ENCODE assay signal across 9 mouse cellular contexts in genomic region chr4:115952758-115953157, GRCm38 (mm10). TPM values are rescaled to one million over a fixed set of nuclear protein-coding genes. Genes with fewer than 3 reads are reported as not detected.
DNase-seq lines count a peak whose midpoint lies in the region; ATAC-seq lines count a peak whose summit lies in the region.
"Had no signal": no experiment of that assay in that cellular context is flagged by ENCODE, and none has a peak within 500 bp of the region (broad histone marks: within the 10 kb centered on the region; RNA-seq: fewer than 3 reads in every experiment).

No protein-coding gene starts in this region.

- no peaks in the 10 kb centered on the region for H3K36me3 ChIP-seq in forebrain, embryonic 10.5 days (replicated peaks)
- H3K36me3 ChIP-seq in forebrain, embryonic 12.5 days (replicated peaks), result no peaks in the 10 kb centered on the region
- H3K36me3 ChIP-seq in embryonic facial prominence, embryonic 10.5 days (replicated peaks), result no peaks in the 10 kb centered on the region
- no peaks in the 10 kb centered on the region for H3K36me3 ChIP-seq in kidney, embryonic 14.5 days (ENCODE audit: control insufficient read depth, insufficient read depth, low read length)

- peak; percentile 70 for DNase-seq in forebrain, embryonic 10.5 days (ENCODE audit: extremely low spot score, low spot score)
- peak; percentile 61 for DNase-seq in 416B (ENCODE audit: low read depth)
- DNase-seq in adrenal gland, adult 8-10 months, result peak; percentile 19
- peak; percentile 74 for DNase-seq in embryonic facial prominence, embryonic 10.5 days (ENCODE audit: low spot score)
- DNase-seq in lung, adult 18-20 months, result peak; percentile 37 to 48
- DNase-seq in right cerebral cortex, postnatal 14 days, result peak; percentile 68

- no peak overlapping the region for H3K9ac ChIP-seq in forebrain, embryonic 12.5 days
- no peak overlapping the region for H3K9ac ChIP-seq in kidney, embryonic 14.5 days (ENCODE audit: low read depth, low read length)

- no peak overlapping the region for H3K27ac ChIP-seq in forebrain, embryonic 10.5 days
- no peak overlapping the region for H3K27ac ChIP-seq in forebrain, embryonic 12.5 days
- no peak overlapping the region for H3K27ac ChIP-seq in embryonic facial prominence, embryonic 10.5 days (replicated peaks)
- no peak overlapping the region for H3K27ac ChIP-seq in kidney, embryonic 14.5 days (ENCODE audit: low read depth, low read length)

- 10% methylated on average over 6 of the region's 6 CpGs for WGBS in forebrain, embryonic 10.5 days
- 11% methylated on average over 6 of the region's 6 CpGs for whole genome bisulfite sequencing in forebrain, embryonic 12.5 days
- WGBS in embryonic facial prominence, embryonic 10.5 days, result 16% methylated on average over 6 of the region's 6 CpGs
- WGBS in kidney, embryonic 14.5 days, result 17% methylated on average over 6 of the region's 6 CpGs

- no peak overlapping the region for H3K4me3 ChIP-seq in forebrain, embryonic 10.5 days
- no peak overlapping the region for H3K4me3 ChIP-seq in forebrain, embryonic 12.5 days (replicated peaks)
- H3K4me3 ChIP-seq in embryonic facial prominence, embryonic 10.5 days, result no peak overlapping the region
- no peak overlapping the region for H3K4me3 ChIP-seq in kidney, embryonic 14.5 days (ENCODE audit: low read length)

- peaks cover 100% of the 10 kb centered on the region for H3K27me3 ChIP-seq in forebrain, embryonic 10.5 days (ENCODE audit: poor library complexity, severe bottlenecking)
- peaks cover 98% of the 10 kb centered on the region for H3K27me3 ChIP-seq in forebrain, embryonic 12.5 days
- peaks cover 100% of the 10 kb centered on the region for H3K27me3 ChIP-seq in embryonic facial prominence, embryonic 10.5 days (replicated peaks; ENCODE audit: low read depth, poor library complexity, severe bottlenecking)
- H3K27me3 ChIP-seq in kidney, embryonic 14.5 days (ENCODE audit: control insufficient read depth, insufficient read depth, low read length), result peaks cover 95% of the 10 kb centered on the region

- peaks cover 33% of the 10 kb centered on the region for H3K4me1 ChIP-seq in forebrain, embryonic 10.5 days
- H3K4me1 ChIP-seq in forebrain, embryonic 12.5 days, result peaks cover 26% of the 10 kb centered on the region
- peaks cover 14% of the 10 kb centered on the region for H3K4me1 ChIP-seq in embryonic facial prominence, embryonic 10.5 days
- 0 out of 2 replicates have a peak, but pooled peaks cover 3% of the 10 kb centered on the region for H3K4me1 ChIP-seq in kidney, embryonic 14.5 days (ENCODE audit: control insufficient read depth, insufficient read depth, low read length)

- no peak overlapping the region for H3K4me2 ChIP-seq in forebrain, embryonic 12.5 days
- H3K4me2 ChIP-seq in kidney, embryonic 14.5 days (replicated peaks; ENCODE audit: low read depth, low read length), result no peak overlapping the region

- no peaks in the 10 kb centered on the region for H3K9me3 ChIP-seq in forebrain, embryonic 10.5 days
- no peaks in the 10 kb centered on the region for H3K9me3 ChIP-seq in forebrain, embryonic 12.5 days
- H3K9me3 ChIP-seq in embryonic facial prominence, embryonic 10.5 days, result no peaks in the 10 kb centered on the region
- no peaks in the 10 kb centered on the region for H3K9me3 ChIP-seq in kidney, embryonic 14.5 days (ENCODE audit: control insufficient read depth, low read length)

- no peak for ATAC-seq in forebrain, embryonic 12.5 days (ENCODE audit: low FRiP score)
- 0 out of 2 replicates have a peak, but pooled peaks have one; percentile 36 for ATAC-seq in kidney, embryonic 14.5 days (ENCODE audit: low FRiP score, low TSS enrichment)

RNA-seq across cellular contexts. Expression of gene Dmbx1, which starts 13.0 kb away (rescaled TPM):
- polyA plus RNA-seq in forebrain, embryonic 10.5 days (2016; fragmentation: Nextera tagmentation; extraction: Ambion mirVana), result 1.7 and 2.3 TPM in 2 replicates
- polyA plus RNA-seq in forebrain, embryonic 12.5 days (2016; fragmentation: Nextera tagmentation; extraction: Ambion mirVana), result 0.51 and 0.87 TPM in 2 replicates
- total RNA-seq in adrenal gland, adult 8-10 months (2022), result not detected
- polyA plus RNA-seq in embryonic facial prominence, embryonic 10.5 days (2016; fragmentation: Nextera tagmentation; extraction: Ambion mirVana), result 1.7 and 2.5 TPM in 2 replicates
- not detected in 2 replicates for polyA plus RNA-seq in kidney, embryonic 14.5 days (2014; fragmentation: Nextera tagmentation; extraction: Ambion mirVana)
- polyA plus RNA-seq: heart, embryonic 16.5 days had no signal

Comparison
In these comparisons a context has a peak if more than half of its experiments do, and no peak if none do; other contexts are left out.
1. DNase-seq: peak in every context shown above with its lines; median percentile 74 in embryonic facial prominence, embryonic 10.5 days; 70 in forebrain, embryonic 10.5 days; 68 in right cerebral cortex, postnatal 14 days; 61 in 416B; 42 in lung, adult 18-20 months; 19 in adrenal gland, adult 8-10 months.